Mouse (Mus musculus) intestine, embryonic 14.5 days (tissue): ENCODE data around the gene Igfbp1. TPM values are rescaled to one million over a fixed set of nuclear protein-coding genes. Genes with fewer than 3 reads are reported as not detected.

Experiments used
- ATAC-seq: fragments of 200-750 bp; cut with Nextera tagmentation; replicated peaks from 2 replicates; pipeline ENCODE4 v1.8.0; 2017; ENCODE audit warnings: low read depth, moderate number of reproducible peaks, moderate TSS enrichment, moderate library complexity; ENCODE audit not compliant: low FRiP score, low TSS enrichment
- DNase-seq: peaks from one replicate; pipeline ENCODE4 v3.0.0-alpha.2; 2018; ENCODE audit warnings: low spot score
- H3K27ac ChIP-seq: fragments of 300-500 bp; sonication (generic); 2 replicates; pipeline ENCODE4 v1.5.1; 2014; ENCODE audit warnings: low read depth, mild to moderate bottlenecking, control low read depth
- H3K27me3 ChIP-seq: fragments of 300-500 bp; sonication (generic); replicated peaks from 2 replicates; pipeline ENCODE4 v1.6.1; 2014; ENCODE audit warnings: low read length, control low read depth; ENCODE audit not compliant: control insufficient read depth, insufficient read depth
- H3K36me3 ChIP-seq: fragments of 300-500 bp; sonication (generic); 2 replicates; pipeline ENCODE4 v1.6.1; 2014; ENCODE audit warnings: low read length, control low read depth; ENCODE audit not compliant: control insufficient read depth, insufficient read depth
- H3K4me1 ChIP-seq: fragments of 300-500 bp; sonication (generic); replicated peaks from 2 replicates; pipeline ENCODE4 v1.6.1; 2014; ENCODE audit warnings: low read length, control low read depth, mixed read lengths; ENCODE audit not compliant: control insufficient read depth, insufficient read depth
- H3K4me2 ChIP-seq: fragments of 300-500 bp; sonication (generic); 2 replicates; pipeline ENCODE4 v1.6.1; 2014; ENCODE audit warnings: low read length
- H3K4me3 ChIP-seq: fragments of 300-500 bp; sonication (generic); 2 replicates; pipeline ENCODE4 v1.5.1; 2014; ENCODE audit warnings: low read depth, low read length, control low read depth, mixed read lengths
- H3K9ac ChIP-seq: fragments of 300-500 bp; sonication (generic); 2 replicates; pipeline ENCODE4 v1.6.1; 2014; ENCODE audit warnings: mild to moderate bottlenecking, low read length
- H3K9me3 ChIP-seq: fragments of 300-500 bp; sonication (generic); 2 replicates; pipeline ENCODE4 v1.6.1; 2016; ENCODE audit warnings: low read length, control low read depth; ENCODE audit not compliant: control insufficient read depth
- WGBS: fragments of 180-500 bp; shearing (Covaris S2); extraction: QIAGEN DNeasy Blood & Tissue Kit; methylation state at CpG from one replicate; pipeline ENCODE4 v1.1.7; 2014; 5-methylcytosine and 5-hydroxymethylcytosine counted together
- polyA plus RNA-seq: library from polyadenylated mRNA; unstranded; fragments of >200 nt; fragmentation: Nextera tagmentation; extraction: Ambion mirVana; gene quantifications from 2 replicates; pipeline ENCODE4 v1.2.1, GENCODE M21; 2014

Gene Igfbp1
- polyA plus RNA-seq, 1 experiment from 2014 or later = 0.57 TPM

- Histone ChIP-seq H3K27ac (no peak overlapping the region), H3K9ac (no peak overlapping the region), H3K27me3 (no peaks in the 10 kb centered on the region), H3K4me1 (no peaks in the 10 kb centered on the region; the same call in 1 of the 2 replicates), H3K36me3 (no peaks in the 10 kb centered on the region), H3K9me3 (no peaks in the 10 kb centered on the region), H3K4me2 (no peak overlapping the region), H3K4me3 (no peak overlapping the region)
- ATAC-seq (no peak; the same call in 1 of the 2 replicates), DNase-seq (no peak)
- 39% methylated on average over 1 of the region's 1 CpGs for WGBS
Observed at GRCm38 (mm10) chr11:7184420-7184819, 13.2 kb upstream of the Igfbp1 start.

GRCm38 (mm10) chr11:7187472-7187871, 10.1 kb upstream of the Igfbp1 start:
- no peak overlapping the region for H3K27ac ChIP-seq
- no peaks in the 10 kb centered on the region for H3K36me3 ChIP-seq
- no peak overlapping the region for H3K4me2 ChIP-seq
- no peak overlapping the region for H3K4me3 ChIP-seq
- H3K4me1 ChIP-seq = no peaks in the 10 kb centered on the region; the same call in 1 of the 2 replicates
- DNase-seq (no peak), ATAC-seq (no peak)
- H3K9ac ChIP-seq = no peak overlapping the region
- H3K9me3 ChIP-seq = no peaks in the 10 kb centered on the region
- 46% methylated on average over 8 of the region's 8 CpGs for WGBS
- no peaks in the 10 kb centered on the region for H3K27me3 ChIP-seq

- no peaks in the 10 kb centered on the region for H3K9me3 ChIP-seq
- ATAC-seq (no peak), DNase-seq (no peak)
- H3K4me1 ChIP-seq = no peaks in the 10 kb centered on the region; the same call in 1 of the 2 replicates
- H3K9ac ChIP-seq = no peak within 1 kb of the TSS
- WGBS = 84% methylated on average over 13 of the region's 13 CpGs
- no peak within 1 kb of the TSS for H3K4me3 ChIP-seq
- H3K36me3 ChIP-seq = no peaks in the 10 kb centered on the region
- H3K4me2 ChIP-seq = no peak within 1 kb of the TSS
- no peaks in the 10 kb centered on the region for H3K27me3 ChIP-seq
- H3K27ac ChIP-seq = no peak within 1 kb of the TSS
Observed at GRCm38 (mm10) chr11:7188469-7188868, 9.1 kb upstream of the Igfbp1 start, which contains the start of gene Gm11985. Gene Gm11985 (minus strand): TSS chr11:7188569.

- H3K27ac ChIP-seq = no peak overlapping the region
Observed at GRCm38 (mm10) chr11:7192710-7193109, 4.9 kb upstream of the Igfbp1 start.

GRCm38 (mm10) chr11:7193134-7193533, 4.4 kb upstream of the Igfbp1 start:
- Histone ChIP-seq H3K9me3 (0 out of 2 replicates have a peak, but pooled peaks cover 4% of the 10 kb centered on the region), H3K4me1 (no peaks in the 10 kb centered on the region), H3K9ac (no peak overlapping the region), H3K4me3 (no peak overlapping the region), H3K27ac (no peak overlapping the region), H3K36me3 (no peaks in the 10 kb centered on the region), H3K4me2 (no peak overlapping the region), H3K27me3 (no peaks in the 10 kb centered on the region)
- DNase-seq = no peak
- 42% methylated on average over 9 of the region's 9 CpGs for WGBS
- no peak for ATAC-seq

More at GRCm38 (mm10) chr11:7192710-7193109, 4.9 kb upstream of the Igfbp1 start:
- DNase-seq (no peak), ATAC-seq (no peak)
- H3K9me3 ChIP-seq = 0 out of 2 replicates have a peak, but pooled peaks cover 4% of the 10 kb centered on the region
- no peaks in the 10 kb centered on the region for H3K27me3 ChIP-seq
- H3K36me3 ChIP-seq = no peaks in the 10 kb centered on the region
- WGBS = 38% methylated on average over 6 of the region's 6 CpGs
- no peak overlapping the region for H3K9ac ChIP-seq
- no peak overlapping the region for H3K4me2 ChIP-seq
- no peaks in the 10 kb centered on the region for H3K4me1 ChIP-seq
- no peak overlapping the region for H3K4me3 ChIP-seq

- 86% methylated on average over 10 of the region's 10 CpGs for WGBS
Observed at GRCm38 (mm10) chr11:7194432-7195311, 2.9 kb upstream of the Igfbp1 start.

DNA sequence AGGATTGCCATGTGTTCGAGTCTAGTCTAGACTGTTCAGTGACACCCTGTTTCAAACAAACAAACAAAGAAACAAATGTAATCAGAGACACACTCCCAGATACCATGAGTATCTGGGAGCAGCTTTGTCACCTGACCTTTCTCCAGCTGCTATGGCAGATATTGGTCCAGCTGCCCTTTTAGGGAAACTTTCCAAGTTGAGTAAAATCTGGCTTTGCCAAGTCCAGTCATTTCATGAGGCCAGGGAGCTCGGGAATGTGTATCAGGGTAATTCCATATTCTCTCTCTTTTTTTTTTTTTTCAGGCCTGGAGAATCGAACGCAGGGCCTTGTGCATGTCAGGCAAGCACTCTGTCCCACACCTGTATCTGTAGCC, 2.3 kb upstream of the Igfbp1 start:
- no peak overlapping the region for H3K4me3 ChIP-seq
- H3K9ac ChIP-seq = no peak overlapping the region
- H3K27ac ChIP-seq = no peak overlapping the region
- DNase-seq (no peak), ATAC-seq (no peak)
- WGBS = 88% methylated on average over 4 of the region's 4 CpGs
- H3K4me2 ChIP-seq = no peak overlapping the region
- H3K9me3 ChIP-seq = 0 out of 2 replicates have a peak, but pooled peaks cover 4% of the 10 kb centered on the region
- H3K36me3 ChIP-seq = no peaks in the 10 kb centered on the region
- H3K4me1 ChIP-seq = no peaks in the 10 kb centered on the region
- no peaks in the 10 kb centered on the region for H3K27me3 ChIP-seq

More at GRCm38 (mm10) chr11:7194432-7195311, 2.9 kb upstream of the Igfbp1 start:
- Histone ChIP-seq H3K4me1 (no peaks in the 10 kb centered on the region), H3K4me2 (no peak overlapping the region), H3K36me3 (no peaks in the 10 kb centered on the region), H3K27me3 (no peaks in the 10 kb centered on the region), H3K9me3 (0 out of 2 replicates have a peak, but pooled peaks cover 4% of the 10 kb centered on the region), H3K9ac (no peak overlapping the region), H3K4me3 (no peak overlapping the region), H3K27ac (no peak overlapping the region)
- no peak for DNase-seq
- ATAC-seq = no peak

GRCm38 (mm10) chr11:7198006-7198405, 424 bp downstream of the Igfbp1 start:
- Histone ChIP-seq H3K9ac (no peak overlapping the region), H3K9me3 (0 out of 2 replicates have a peak, but pooled peaks cover 4% of the 10 kb centered on the region)

More at GRCm38 (mm10) chr11:7198006-7198405, 424 bp downstream of the Igfbp1 start:
- H3K4me1 ChIP-seq = no peaks in the 10 kb centered on the region
- DNase-seq (no peak), ATAC-seq (peak; percentile 1; the same call in 1 of the 2 replicates)
- H3K4me2 ChIP-seq = no peak overlapping the region
- no peak overlapping the region for H3K27ac ChIP-seq
- H3K27me3 ChIP-seq = no peaks in the 10 kb centered on the region
- no peak overlapping the region for H3K4me3 ChIP-seq
- no peaks in the 10 kb centered on the region for H3K36me3 ChIP-seq
- 92% methylated on average over 19 of the region's 19 CpGs for WGBS
